Mouse (Mus musculus): Measurements from ENCODE around the gene Hoxc8. TPM values are rescaled to one million over a fixed set of nuclear protein-coding genes. Genes with fewer than 3 reads are reported as not detected.

The Hoxc8 gene
- total RNA-seq, 2 experiments from 2014 or later = 1.1 to 1.2 TPM

- no peak for DNase-seq
- intact Hi-C loops (cut with DNase I; ENCODE audit: low total_unique reads) = no loop called here
Measured at GRCm38 (mm10) chr15:102979936-102980335, 10.5 kb upstream of the Hoxc8 start.

GRCm38 (mm10) chr15:102980352-102980751 is 10.1 kb upstream of the Hoxc8 start:
- intact Hi-C loops (cut with DNase I; ENCODE audit: low total_unique reads) = no loop called here
- no peak for DNase-seq

- no peak for DNase-seq
- intact Hi-C loops (cut with DNase I; ENCODE audit: low total_unique reads) = no loop called here
Measured at GRCm38 (mm10) chr15:102980912-102981311, 9.5 kb upstream of the Hoxc8 start.

GRCm38 (mm10) chr15:102981379-102982288 is 8.8 kb upstream of the Hoxc8 start:
- intact Hi-C loops (cut with DNase I; ENCODE audit: low total_unique reads) = no loop called here
- DNase-seq = peak; percentile 74

- intact Hi-C loops (cut with DNase I; ENCODE audit: low total_unique reads) = no loop called here
- DNase-seq = no peak
Measured at GRCm38 (mm10) chr15:102983716-102984115, 6.7 kb upstream of the Hoxc8 start.

GRCm38 (mm10) chr15:102984521-102984920 is 5.9 kb upstream of the Hoxc8 start:
- intact Hi-C loops (cut with DNase I; ENCODE audit: low total_unique reads) = no loop called here
- no peak for DNase-seq

- no peak for DNase-seq
- intact Hi-C loops (cut with DNase I; ENCODE audit: low total_unique reads) = loop anchor here (5.0 kb wide), 2 partner anchors 137 to 182 kb away; partner anchors contain the start of gene Smug1
Measured at GRCm38 (mm10) chr15:102984925-102985324, 5.5 kb upstream of the Hoxc8 start.

GRCm38 (mm10) chr15:102987124-102987833 is 3.1 kb upstream of the Hoxc8 start:
- intact Hi-C loops (cut with DNase I; ENCODE audit: low total_unique reads) = loop anchor here (5.0 kb wide), 2 partner anchors 135 to 180 kb away; partner anchors contain the start of gene Smug1
- peak; percentile 93 for DNase-seq

- intact Hi-C loops (cut with DNase I; ENCODE audit: low total_unique reads) = loop anchor here (5.0 kb wide), 2 partner anchors 134 to 179 kb away; partner anchors contain the start of gene Smug1
- DNase-seq = no peak
Measured at GRCm38 (mm10) chr15:102988078-102988477, 2.3 kb upstream of the Hoxc8 start.

GRCm38 (mm10) chr15:102991782-102992181 is 1.4 kb downstream of the Hoxc8 start:
- DNase-seq = no peak
- intact Hi-C loops (cut with DNase I; ENCODE audit: low total_unique reads) = no loop called here

GRCm38 (mm10) chr15:102992206-102992605 is 1.8 kb downstream of the Hoxc8 start:
- intact Hi-C loops (cut with DNase I; ENCODE audit: low total_unique reads) = no loop called here
- DNase-seq = no peak

GRCm38 (mm10) chr15:102992863-102993262 is 2.5 kb downstream of the Hoxc8 start:
- DNase-seq = no peak
- intact Hi-C loops (cut with DNase I; ENCODE audit: low total_unique reads) = no loop called here

- no peak for DNase-seq
- intact Hi-C loops (cut with DNase I; ENCODE audit: low total_unique reads) = no loop called here
Measured at GRCm38 (mm10) chr15:102996548-102996947, 6.1 kb downstream of the Hoxc8 start.

GRCm38 (mm10) chr15:102997431-102997830 is 7.0 kb downstream of the Hoxc8 start:
- no peak for DNase-seq
- intact Hi-C loops (cut with DNase I; ENCODE audit: low total_unique reads) = no loop called here

- DNase-seq = no peak
- intact Hi-C loops (cut with DNase I; ENCODE audit: low total_unique reads) = no loop called here
Measured at GRCm38 (mm10) chr15:102997939-102998355, 7.5 kb downstream of the Hoxc8 start, which contains the start of gene Hoxc6. Gene Hoxc6 (plus strand): TSS chr15:102998257.

- DNase-seq = no peak
- intact Hi-C loops (cut with DNase I; ENCODE audit: low total_unique reads) = no loop called here
Measured at GRCm38 (mm10) chr15:102998608-102999182, 8.3 kb downstream of the Hoxc8 start.

- intact Hi-C loops (cut with DNase I; ENCODE audit: low total_unique reads) = no loop called here
- peak; percentile 92 for DNase-seq
Measured at GRCm38 (mm10) chr15:102999183-102999831, 8.9 kb downstream of the Hoxc8 start.

GRCm38 (mm10) chr15:102999955-103000354 is 9.5 kb downstream of the Hoxc8 start:
- peak; percentile 50 for DNase-seq
- intact Hi-C loops (cut with DNase I; ENCODE audit: low total_unique reads) = no loop called here

- intact Hi-C loops (cut with DNase I; ENCODE audit: low total_unique reads) = no loop called here
- DNase-seq = no peak
Measured at GRCm38 (mm10) chr15:103000501-103000901, 10.1 kb downstream of the Hoxc8 start.

Measured in gastrocnemius, postnatal 14 days (tissue).